Mouse (Mus musculus) neural tube, embryonic 15.5 days (tissue): ENCODE results near the gene Vil1. TPM values are rescaled to one million over a fixed set of nuclear protein-coding genes. Genes with fewer than 3 reads are reported as not detected.

Experiments used
- ATAC-seq: fragments of 200-750 bp; cut with Nextera tagmentation; 2 replicates; pipeline ENCODE4 v1.8.0; 2017; ENCODE audit warnings: mild to moderate bottlenecking, moderate TSS enrichment, moderate library complexity; ENCODE audit not compliant: low FRiP score
- H3K27ac ChIP-seq: fragments of 300-500 bp; sonication (generic); replicated peaks from 2 replicates; pipeline ENCODE4 v1.5.1; 2015; ENCODE audit warnings: mild to moderate bottlenecking, inconsistent platforms
- H3K27me3 ChIP-seq: fragments of 300-500 bp; sonication (generic); replicated peaks from 2 replicates; pipeline ENCODE4 v1.6.1; 2015; ENCODE audit warnings: inconsistent platforms
- H3K36me3 ChIP-seq: fragments of 300-500 bp; sonication (generic); 2 replicates; pipeline ENCODE4 v1.6.1; 2015; ENCODE audit warnings: inconsistent platforms
- H3K4me1 ChIP-seq: fragments of 300-500 bp; sonication (generic); 2 replicates; pipeline ENCODE4 v1.6.1; 2015; ENCODE audit warnings: inconsistent platforms
- H3K4me2 ChIP-seq: fragments of 300-500 bp; sonication (generic); 2 replicates; pipeline ENCODE4 v1.6.1; 2015; ENCODE audit warnings: inconsistent platforms, mild to moderate bottlenecking, moderate library complexity
- H3K4me3 ChIP-seq: fragments of 300-500 bp; sonication (generic); replicated peaks from 2 replicates; pipeline ENCODE4 v1.5.1; 2015; ENCODE audit warnings: mild to moderate bottlenecking, inconsistent platforms
- H3K9ac ChIP-seq: fragments of 300-500 bp; sonication (generic); replicated peaks from 2 replicates; pipeline ENCODE4 v1.6.1; 2015; ENCODE audit warnings: mild to moderate bottlenecking, inconsistent platforms
- H3K9me3 ChIP-seq: fragments of 300-500 bp; sonication (generic); replicated peaks from 2 replicates; pipeline ENCODE4 v1.6.1; 2016; ENCODE audit warnings: inconsistent platforms
- WGBS: fragments of 180-500 bp; shearing (Covaris S2); methylation state at CpG from one replicate; pipeline ENCODE4 v1.1.7; 2015; ENCODE audit warnings: mixed read lengths; 5-methylcytosine and 5-hydroxymethylcytosine counted together
- polyA plus RNA-seq: library from polyadenylated mRNA; unstranded; fragments of >200 nt; fragmentation: Nextera tagmentation; extraction: Ambion mirVana; gene quantifications from 2 replicates; pipeline ENCODE4 v1.2.1, GENCODE M21; 2015

Vil1 gene
- polyA plus RNA-seq: 0.33 and 5.9 TPM in 2 replicates

GRCm38 (mm10) chr1:74408589-74409504, at the start of gene Vil1:
Vil1 (plus strand) TSS chr1:74409376.
- Histone ChIP-seq H3K36me3 (no peaks in the 10 kb centered on the region), H3K4me1 (no peaks in the 10 kb centered on the region), H3K27me3 (no peaks in the 10 kb centered on the region), H3K9me3 (no peaks in the 10 kb centered on the region), H3K27ac (no peak within 1 kb of the TSS), H3K9ac (no peak within 1 kb of the TSS), H3K4me2 (no peak within 1 kb of the TSS), H3K4me3 (no peak within 1 kb of the TSS)
- WGBS: 36% methylated on average over 15 of the region's 15 CpGs
- ATAC-seq: no peak

DNA sequence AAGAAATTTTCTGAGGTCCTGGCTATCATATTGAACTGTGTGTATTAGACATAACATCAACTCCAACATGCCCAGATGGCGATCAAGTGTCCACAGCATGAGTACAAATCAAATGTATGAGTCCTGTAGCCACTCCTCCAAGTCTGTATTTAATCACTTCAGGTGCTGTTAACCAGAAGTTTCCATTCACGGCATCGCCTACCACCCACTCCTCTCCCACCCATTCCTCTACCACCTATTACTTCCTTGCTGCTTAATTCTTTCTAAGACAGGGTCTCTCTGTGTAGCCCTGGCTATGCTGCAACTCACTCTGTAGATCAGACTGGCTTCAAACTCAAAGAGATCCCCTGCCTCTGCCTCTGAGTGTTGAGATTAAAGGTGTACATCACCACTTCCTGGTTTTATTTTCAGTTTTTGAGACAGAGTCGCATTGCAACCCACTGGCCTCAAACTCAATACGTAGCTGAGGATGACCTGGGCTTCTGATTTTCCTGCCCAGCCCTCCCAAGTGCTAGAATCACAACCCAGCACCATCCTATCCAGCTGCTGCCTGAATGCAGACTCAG, 49.1 kb upstream of the Vil1 start:
- Histone ChIP-seq H3K36me3 (no peaks in the 10 kb centered on the region), H3K27me3 (no peaks in the 10 kb centered on the region), H3K27ac (no peak overlapping the region), H3K4me3 (no peak overlapping the region), H3K9ac (no peak overlapping the region), H3K9me3 (no peaks in the 10 kb centered on the region), H3K4me2 (no peak overlapping the region), H3K4me1 (peaks cover 5% of the 10 kb centered on the region; the same call in 1 of the 2 replicates)
- ATAC-seq: no peak
- 87% methylated on average over 5 of the region's 5 CpGs for WGBS

- ATAC-seq: peak; percentile 75
- peaks cover 5% of the 10 kb centered on the region; the same call in 1 of the 2 replicates for H3K4me1 ChIP-seq
- no peaks in the 10 kb centered on the region for H3K27me3 ChIP-seq
- H3K27ac ChIP-seq: no peak within 1 kb of the TSS
- H3K4me3 ChIP-seq: no peak within 1 kb of the TSS
- peak within 1 kb of the TSS; percentile 11; the same call in 1 of the 2 replicates for H3K4me2 ChIP-seq
- H3K9ac ChIP-seq: no peak within 1 kb of the TSS
- no peaks in the 10 kb centered on the region for H3K9me3 ChIP-seq
- WGBS: 0% methylated on average over 2 of the region's 2 CpGs
- no peaks in the 10 kb centered on the region for H3K36me3 ChIP-seq
Observed at GRCm38 (mm10) chr1:74361812-74362211, 47.4 kb upstream of the Vil1 start, which contains the start of gene Catip. Catip (plus strand) TSS chr1:74362108.

- H3K4me3 ChIP-seq: no peak overlapping the region
- peak overlapping the region; percentile 11; the same call in 1 of the 2 replicates for H3K4me2 ChIP-seq
- H3K27ac ChIP-seq: no peak overlapping the region
- H3K9me3 ChIP-seq: no peaks in the 10 kb centered on the region
- 0 out of 2 replicates have a peak, but pooled peaks have one; percentile 36 for ATAC-seq
- peaks cover 5% of the 10 kb centered on the region; the same call in 1 of the 2 replicates for H3K4me1 ChIP-seq
- H3K27me3 ChIP-seq: no peaks in the 10 kb centered on the region
- 63% methylated on average over 17 of the region's 17 CpGs for WGBS
- no peak overlapping the region for H3K9ac ChIP-seq
- H3K36me3 ChIP-seq: no peaks in the 10 kb centered on the region
Observed at GRCm38 (mm10) chr1:74362325-74363229, 46.6 kb upstream of the Vil1 start.

DNA sequence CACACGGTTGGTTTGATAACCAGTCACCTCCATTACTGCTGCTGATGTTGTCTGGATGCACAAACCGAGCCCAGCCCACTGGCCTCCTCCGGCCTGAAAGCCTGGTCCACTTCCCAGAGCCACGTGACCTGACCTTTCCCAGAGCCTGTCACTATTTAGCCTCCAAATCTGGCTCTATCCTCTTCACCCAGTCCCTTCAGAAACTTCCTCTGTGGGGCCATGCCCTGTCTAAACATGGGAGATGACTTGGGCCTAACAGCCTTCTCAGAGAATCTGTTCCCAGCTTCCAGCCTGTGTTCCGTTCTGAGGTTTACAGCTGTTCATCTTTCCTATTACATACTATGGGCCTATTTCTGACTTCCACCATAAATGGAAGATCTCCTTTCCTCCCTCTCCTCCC, 45.7 kb upstream of the Vil1 start:
- no peak for ATAC-seq
- H3K27me3 ChIP-seq: no peaks in the 10 kb centered on the region
- no peaks in the 10 kb centered on the region for H3K9me3 ChIP-seq
- no peak overlapping the region for H3K4me2 ChIP-seq
- no peak overlapping the region for H3K4me3 ChIP-seq
- H3K4me1 ChIP-seq: peaks cover 14% of the 10 kb centered on the region
- no peaks in the 10 kb centered on the region for H3K36me3 ChIP-seq
- WGBS: 79% methylated on average over 5 of the region's 5 CpGs
- H3K9ac ChIP-seq: no peak overlapping the region
- H3K27ac ChIP-seq: no peak overlapping the region

DNA sequence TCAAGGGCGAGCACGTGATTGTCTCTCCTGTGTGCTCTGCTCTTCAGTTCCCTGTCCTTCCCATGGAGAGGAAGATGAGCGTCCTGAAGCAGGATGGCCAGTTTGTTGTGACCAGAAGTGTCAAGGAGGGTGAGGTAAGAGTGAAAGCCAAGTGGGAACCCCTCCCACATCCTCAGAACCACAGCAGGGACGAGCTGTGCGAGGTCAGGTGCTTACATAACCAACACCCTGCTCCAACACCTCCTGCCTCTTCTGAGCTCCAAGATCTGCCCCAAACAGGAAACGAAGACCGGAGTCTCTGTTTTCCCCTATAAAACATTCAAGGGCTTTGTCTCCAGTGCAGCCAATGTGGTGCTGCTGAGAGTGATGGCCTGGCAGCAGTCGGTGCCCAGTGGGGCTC, 44.9 kb upstream of the Vil1 start:
- no peak overlapping the region for H3K4me2 ChIP-seq
- H3K9me3 ChIP-seq: no peaks in the 10 kb centered on the region
- H3K4me3 ChIP-seq: no peak overlapping the region
- no peak for ATAC-seq
- no peaks in the 10 kb centered on the region for H3K36me3 ChIP-seq
- H3K27me3 ChIP-seq: no peaks in the 10 kb centered on the region
- WGBS: 82% methylated on average over 8 of the region's 8 CpGs
- peaks cover 14% of the 10 kb centered on the region for H3K4me1 ChIP-seq
- no peak overlapping the region for H3K9ac ChIP-seq
- no peak overlapping the region for H3K27ac ChIP-seq

DNA sequence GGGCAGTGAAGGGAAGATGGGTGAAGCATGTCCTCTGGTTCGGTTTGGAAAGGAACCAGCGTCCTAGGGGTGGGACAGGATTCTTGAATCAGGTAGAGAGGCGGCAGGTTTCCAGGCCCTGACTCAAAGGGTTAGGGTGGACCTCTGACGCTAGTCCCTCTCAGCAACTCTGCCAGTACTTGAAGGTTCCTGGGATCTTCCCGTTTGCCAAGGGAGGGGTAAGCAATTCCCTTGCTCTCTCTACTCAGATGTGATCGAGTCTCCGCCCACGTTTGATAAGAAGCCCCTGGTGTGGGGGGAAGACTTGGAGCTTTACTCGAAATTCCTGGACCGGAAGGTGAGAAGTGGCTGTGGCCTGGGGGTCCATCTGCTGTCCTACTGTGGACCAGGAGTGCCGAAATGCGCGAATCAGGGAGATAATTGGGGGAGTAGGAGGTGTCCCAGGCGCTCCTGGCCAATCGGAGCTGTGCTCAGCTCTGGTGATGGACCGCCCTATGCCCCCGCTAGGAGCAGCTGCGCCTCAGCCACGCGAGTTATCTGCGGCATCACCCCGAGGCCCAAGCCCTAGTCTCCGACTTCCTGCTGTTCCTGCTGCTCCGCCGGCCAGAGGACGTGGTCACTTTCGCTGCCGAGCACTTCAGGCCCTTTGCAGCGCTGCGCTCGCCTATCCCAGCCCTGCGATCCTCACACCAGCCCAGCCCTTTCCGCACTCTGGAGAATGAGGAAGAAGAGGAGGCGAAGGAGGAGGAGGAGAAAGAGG, 41.1 kb upstream of the Vil1 start:
- H3K4me2 ChIP-seq: peak overlapping the region; percentile 60
- peak overlapping the region; percentile 34 for H3K4me3 ChIP-seq
- 19% methylated on average over 34 of the region's 34 CpGs for WGBS
- ATAC-seq: peak; percentile 68; the same call in 1 of the 2 replicates
- no peaks in the 10 kb centered on the region for H3K27me3 ChIP-seq
- H3K36me3 ChIP-seq: no peaks in the 10 kb centered on the region
- H3K27ac ChIP-seq: no peak overlapping the region
- no peaks in the 10 kb centered on the region for H3K9me3 ChIP-seq
- peaks cover 9% of the 10 kb centered on the region for H3K4me1 ChIP-seq
- H3K9ac ChIP-seq: 0 out of 2 replicates have a peak overlapping the region, but pooled peaks have one; percentile 11

DNA sequence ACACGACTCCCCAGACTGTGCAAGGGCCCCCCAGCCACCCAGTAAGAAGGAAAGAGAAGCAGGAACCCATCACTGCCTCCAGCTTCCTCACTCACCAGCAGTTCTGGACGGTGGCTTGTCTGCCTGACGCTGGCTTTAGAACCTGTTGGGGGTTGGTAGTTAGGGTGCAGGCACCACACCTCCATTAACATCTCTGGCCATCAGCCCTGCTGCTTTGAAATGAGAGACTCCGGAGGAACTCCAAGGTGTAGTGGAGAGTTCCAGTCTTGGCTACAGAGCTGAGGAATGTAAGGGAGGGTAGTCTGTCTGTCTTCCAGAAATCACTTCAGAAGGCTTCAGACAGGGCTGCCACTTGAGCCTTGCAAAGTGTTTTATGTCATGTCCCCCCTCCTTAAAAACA, 39.1 kb upstream of the Vil1 start:
- 58% methylated on average over 4 of the region's 4 CpGs for WGBS

DNA sequence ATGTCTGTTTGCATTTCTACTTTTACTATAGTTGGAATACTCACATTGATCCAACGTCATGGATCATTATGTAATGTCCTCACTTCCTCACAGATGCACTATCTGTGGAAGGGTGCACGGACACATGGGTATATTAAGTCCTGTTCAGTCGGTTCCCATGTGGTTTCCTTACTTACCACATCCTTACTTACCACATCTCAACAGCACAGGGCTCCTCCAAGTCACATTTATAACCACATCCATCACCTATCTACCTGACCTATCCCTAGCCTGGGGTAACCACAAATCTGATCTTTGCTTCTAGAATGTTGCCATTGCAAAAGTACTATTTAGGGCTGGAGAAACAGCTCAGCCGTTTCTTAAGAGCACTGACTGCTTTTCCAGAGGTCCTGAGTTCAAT, 35.8 kb upstream of the Vil1 start:
- H3K4me1 ChIP-seq: peaks cover 1% of the 10 kb centered on the region
- H3K9ac ChIP-seq: no peak overlapping the region
- WGBS: 80% methylated on average over 4 of the region's 4 CpGs
- no peaks in the 10 kb centered on the region for H3K27me3 ChIP-seq
- no peaks in the 10 kb centered on the region for H3K9me3 ChIP-seq
- H3K36me3 ChIP-seq: no peaks in the 10 kb centered on the region
- no peak overlapping the region for H3K27ac ChIP-seq
- H3K4me3 ChIP-seq: no peak overlapping the region
- no peak for ATAC-seq
- no peak overlapping the region for H3K4me2 ChIP-seq

More for the DNA sequence above, 39.1 kb upstream of the Vil1 start:
- no peaks in the 10 kb centered on the region for H3K9me3 ChIP-seq
- H3K4me1 ChIP-seq: peaks cover 9% of the 10 kb centered on the region
- H3K4me2 ChIP-seq: no peak overlapping the region
- H3K27me3 ChIP-seq: no peaks in the 10 kb centered on the region
- no peak for ATAC-seq
- H3K9ac ChIP-seq: no peak overlapping the region
- H3K27ac ChIP-seq: no peak overlapping the region
- no peaks in the 10 kb centered on the region for H3K36me3 ChIP-seq
- no peak overlapping the region for H3K4me3 ChIP-seq

- WGBS: 67% methylated on average over 8 of the region's 8 CpGs
- Histone ChIP-seq H3K4me2 (no peak within 1 kb of the TSS), H3K4me3 (no peak within 1 kb of the TSS), H3K27me3 (no peaks in the 10 kb centered on the region), H3K9ac (no peak within 1 kb of the TSS), H3K9me3 (no peaks in the 10 kb centered on the region), H3K4me1 (no peaks in the 10 kb centered on the region), H3K36me3 (no peaks in the 10 kb centered on the region), H3K27ac (no peak within 1 kb of the TSS)
- no peak for ATAC-seq
Observed at GRCm38 (mm10) chr1:74374980-74375379, 34.2 kb upstream of the Vil1 start, which contains the start of gene Slc11a1. Slc11a1 (plus strand) TSS chr1:74375195.
